Mouse (Mus musculus) layer of hippocampus, adult 9-11 months (tissue): ENCODE measurements at regions not wholly inside any gene's neighbourhood (a gene's known extent, or its start where the extent isn't known, plus 50 kb on each side); places are given as distances from the start of the nearest gene placed in this dataset.

ENCODE experiments used
- DNase-seq: peaks from one replicate; pipeline ENCODE4 v3.0.0; 2022

GRCm38 (mm10) chr1:185727749-185728148 lies 273.1 kb downstream of the Slc30a10 start:
- DNase-seq: no peak

- DNase-seq: no peak
Measured at GRCm38 (mm10) chr1:185728406-185728805, 273.8 kb downstream of the Slc30a10 start.

- peak; percentile 11 for DNase-seq
Measured at GRCm38 (mm10) chr1:185731062-185731461, 276.4 kb downstream of the Slc30a10 start.

- DNase-seq: no peak
Measured at GRCm38 (mm10) chr1:185736773-185737172, 282.1 kb downstream of the Slc30a10 start.

GRCm38 (mm10) chr1:185741034-185741890 lies 286.6 kb downstream of the Slc30a10 start:
- peak; percentile 2 for DNase-seq

- DNase-seq: no peak
Measured at GRCm38 (mm10) chr1:185749251-185749650, 294.6 kb downstream of the Slc30a10 start.

GRCm38 (mm10) chr1:185754486-185755290 lies 300.0 kb downstream of the Slc30a10 start:
- no peak for DNase-seq

GRCm38 (mm10) chr1:185757376-185757775 lies 302.7 kb downstream of the Slc30a10 start:
- no peak for DNase-seq

- no peak for DNase-seq
Measured at GRCm38 (mm10) chr1:185774202-185774601, 319.6 kb downstream of the Slc30a10 start.

- no peak for DNase-seq
Measured at GRCm38 (mm10) chr1:185779604-185780003, 325.0 kb downstream of the Slc30a10 start.

GRCm38 (mm10) chr1:185802156-185802555 lies 315.0 kb downstream of the Lyplal1 start:
- DNase-seq: no peak

GRCm38 (mm10) chr1:185814901-185815300 lies 302.2 kb downstream of the Lyplal1 start:
- no peak for DNase-seq

- DNase-seq: no peak
Measured at GRCm38 (mm10) chr1:185819044-185819443, 298.1 kb downstream of the Lyplal1 start.

- no peak for DNase-seq
Measured at GRCm38 (mm10) chr1:185822241-185822640, 294.9 kb downstream of the Lyplal1 start.

- no peak for DNase-seq
Measured at GRCm38 (mm10) chr1:185823226-185823625, 293.9 kb downstream of the Lyplal1 start.

- DNase-seq: no peak
Measured at GRCm38 (mm10) chr1:185823956-185824355, 293.2 kb downstream of the Lyplal1 start.

GRCm38 (mm10) chr1:185827986-185828385 lies 289.1 kb downstream of the Lyplal1 start:
- no peak for DNase-seq

- DNase-seq: no peak
Measured at GRCm38 (mm10) chr1:185828486-185828885, 288.6 kb downstream of the Lyplal1 start.

- no peak for DNase-seq
Measured at GRCm38 (mm10) chr1:185832059-185832458, 285.1 kb downstream of the Lyplal1 start.

GRCm38 (mm10) chr1:185834171-185834570 lies 282.9 kb downstream of the Lyplal1 start:
- no peak for DNase-seq

GRCm38 (mm10) chr1:185836632-185837281 lies 280.4 kb downstream of the Lyplal1 start:
- no peak for DNase-seq

GRCm38 (mm10) chr1:185842481-185842880 lies 274.6 kb downstream of the Lyplal1 start:
- no peak for DNase-seq

GRCm38 (mm10) chr1:185847161-185847560 lies 269.9 kb downstream of the Lyplal1 start:
- DNase-seq: peak; percentile 68
